Mouse (Mus musculus) midbrain, embryonic 11.5 days (tissue): ENCODE measurements at regions not wholly inside any gene's neighbourhood (a gene's known extent, or its start where the extent isn't known, plus 50 kb on each side); places are given as distances from the start of the nearest gene placed in this dataset.
"Not testable (repeated sequence)": the region's sequence is repeated elsewhere in the genome, so short reads cannot be mapped to it uniquely, and the experiment has no call there.

Experiments used
- ATAC-seq: fragments of 200-750 bp; cut with Nextera tagmentation; 2 replicates; pipeline ENCODE4 v1.8.0; 2017; ENCODE audit warnings: moderate TSS enrichment, moderate library complexity; ENCODE audit not compliant: low FRiP score
- DNase-seq: peaks from one replicate; pipeline ENCODE4 v3.0.0; 2015; ENCODE audit warnings: low spot score; ENCODE audit errors: missing footprints
- H3K27ac ChIP-seq: fragments of 300-500 bp; sonication (generic); 2 replicates; pipeline ENCODE4 v1.5.1; 2014; ENCODE audit warnings: low read depth, low read length
- H3K27me3 ChIP-seq: fragments of 300-500 bp; sonication (generic); 2 replicates; pipeline ENCODE4 v1.6.1; 2014; ENCODE audit warnings: mild to moderate bottlenecking, low read length, moderate library complexity, mixed read lengths; ENCODE audit not compliant: control insufficient read depth, insufficient read depth
- H3K36me3 ChIP-seq: fragments of 300-500 bp; sonication (generic); 2 replicates; pipeline ENCODE4 v1.6.1; 2014; ENCODE audit warnings: mild to moderate bottlenecking, low read length, moderate library complexity, mixed read lengths; ENCODE audit not compliant: control insufficient read depth, insufficient read depth
- H3K4me1 ChIP-seq: fragments of 300-500 bp; sonication (generic); 2 replicates; pipeline ENCODE4 v1.6.1; 2014; ENCODE audit warnings: low read length; ENCODE audit not compliant: control insufficient read depth, insufficient read depth
- H3K4me2 ChIP-seq: fragments of 300-500 bp; sonication (generic); 2 replicates; pipeline ENCODE4 v1.6.1; 2014; ENCODE audit warnings: mild to moderate bottlenecking, moderate library complexity
- H3K4me3 ChIP-seq: fragments of 300-500 bp; sonication (generic); 2 replicates; pipeline ENCODE4 v1.5.1; 2014; ENCODE audit warnings: low read depth, low read length
- H3K9ac ChIP-seq: fragments of 300-500 bp; sonication (generic); 2 replicates; pipeline ENCODE4 v1.6.1; 2014; ENCODE audit warnings: low read length
- H3K9me3 ChIP-seq: fragments of 300-500 bp; sonication (generic); 2 replicates; pipeline ENCODE4 v1.6.1; 2016; ENCODE audit warnings: low read length; ENCODE audit not compliant: control insufficient read depth
- WGBS: fragments of 180-500 bp; shearing (Covaris S2); extraction: QIAGEN DNeasy Blood & Tissue Kit; methylation state at CpG from one replicate; pipeline ENCODE4 v1.1.7; 2014; 5-methylcytosine and 5-hydroxymethylcytosine counted together

DNA sequence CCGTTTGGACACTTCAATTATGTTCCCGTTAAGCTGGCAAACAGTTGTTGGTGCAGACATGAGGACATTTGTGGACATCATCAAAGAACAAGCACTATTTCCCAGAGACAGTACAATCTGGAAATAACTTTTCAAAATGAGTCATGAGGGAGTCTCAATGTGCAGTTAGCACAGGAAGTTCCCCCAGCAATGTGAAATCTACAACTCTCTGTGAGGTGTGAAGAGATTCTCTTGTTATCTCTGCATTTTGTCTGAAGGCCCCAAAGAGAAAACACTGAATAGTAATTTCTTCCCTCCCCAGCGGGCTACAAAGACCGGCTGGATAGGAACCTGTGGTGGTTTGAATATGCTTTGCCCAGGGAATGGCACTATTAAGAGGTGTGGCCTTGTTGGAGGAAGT is 156.4 kb downstream of the Cand1 start:
- H3K27me3 ChIP-seq, result no peaks in the 10 kb centered on the region
- H3K27ac ChIP-seq, result no peak overlapping the region
- H3K9me3 ChIP-seq, result no peaks in the 10 kb centered on the region
- H3K4me1 ChIP-seq, result no peaks in the 10 kb centered on the region
- H3K9ac ChIP-seq, result no peak overlapping the region
- 85% methylated on average over 4 of the region's 4 CpGs for WGBS
- no peaks in the 10 kb centered on the region for H3K36me3 ChIP-seq
- peak; percentile 2 for DNase-seq
- H3K4me3 ChIP-seq, result no peak overlapping the region
- no peak for ATAC-seq
- no peak overlapping the region for H3K4me2 ChIP-seq

GRCm38 (mm10) chr10:119082861-119083260 is 157.0 kb downstream of the Cand1 start:
- no peak overlapping the region for H3K4me2 ChIP-seq
- ATAC-seq (no peak), DNase-seq (peak; percentile 10)
- H3K27me3 ChIP-seq, result no peaks in the 10 kb centered on the region
- WGBS, result 88% methylated on average over 2 of the region's 2 CpGs
- no peaks in the 10 kb centered on the region for H3K9me3 ChIP-seq
- H3K4me1 ChIP-seq, result no peaks in the 10 kb centered on the region
- H3K4me3 ChIP-seq, result no peak overlapping the region
- H3K36me3 ChIP-seq, result no peaks in the 10 kb centered on the region
- no peak overlapping the region for H3K27ac ChIP-seq
- no peak overlapping the region for H3K9ac ChIP-seq

GRCm38 (mm10) chr10:119081766-119082165 is 158.1 kb downstream of the Cand1 start:
- H3K9ac ChIP-seq, ATAC-seq, H3K4me2 ChIP-seq, H3K36me3 ChIP-seq, H3K4me3 ChIP-seq, H3K9me3 ChIP-seq, H3K27ac ChIP-seq, H3K27me3 ChIP-seq, H3K4me1 ChIP-seq: not testable (repeated sequence)
- WGBS, result 73% methylated on average over 3 of the region's 3 CpGs
- DNase-seq, result peak; percentile 49

GRCm38 (mm10) chr10:119076100-119076566 is 163.7 kb downstream of the Cand1 start:
- no peaks in the 10 kb centered on the region for H3K27me3 ChIP-seq
- no peaks in the 10 kb centered on the region for H3K9me3 ChIP-seq
- no peak overlapping the region for H3K4me2 ChIP-seq
- H3K9ac ChIP-seq, result no peak overlapping the region
- no peaks in the 10 kb centered on the region for H3K36me3 ChIP-seq
- ATAC-seq (peak; percentile 61), DNase-seq (peak; percentile 91)
- 26% methylated on average over 12 of the region's 12 CpGs for WGBS
- peaks cover 3% of the 10 kb centered on the region; the same call in 1 of the 2 replicates for H3K4me1 ChIP-seq
- H3K27ac ChIP-seq, result no peak overlapping the region
- H3K4me3 ChIP-seq, result no peak overlapping the region

GRCm38 (mm10) chr10:119074887-119075286 is 165.0 kb downstream of the Cand1 start:
- H3K9me3 ChIP-seq, result no peaks in the 10 kb centered on the region
- no peak overlapping the region for H3K27ac ChIP-seq
- H3K4me2 ChIP-seq, result no peak overlapping the region
- peaks cover 3% of the 10 kb centered on the region; the same call in 1 of the 2 replicates for H3K4me1 ChIP-seq
- no peak for ATAC-seq
- peak; percentile 68 for DNase-seq
- H3K4me3 ChIP-seq, result no peak overlapping the region
- H3K9ac ChIP-seq, result no peak overlapping the region
- 93% methylated on average over 15 of the region's 15 CpGs for WGBS
- H3K36me3 ChIP-seq, result no peaks in the 10 kb centered on the region
- H3K27me3 ChIP-seq, result no peaks in the 10 kb centered on the region

- H3K4me2 ChIP-seq, result no peak overlapping the region
- H3K27ac ChIP-seq, result no peak overlapping the region
- 89% methylated on average over 3 of the region's 3 CpGs for WGBS
- no peak for ATAC-seq
- peaks cover 3% of the 10 kb centered on the region; the same call in 1 of the 2 replicates for H3K4me1 ChIP-seq
- H3K9me3 ChIP-seq, result no peaks in the 10 kb centered on the region
- no peak overlapping the region for H3K4me3 ChIP-seq
- peak; percentile 70 for DNase-seq
- H3K36me3 ChIP-seq, result no peaks in the 10 kb centered on the region
- H3K27me3 ChIP-seq, result no peaks in the 10 kb centered on the region
- no peak overlapping the region for H3K9ac ChIP-seq
Observed at GRCm38 (mm10) chr10:119073991-119074390, 165.9 kb downstream of the Cand1 start.

DNA sequence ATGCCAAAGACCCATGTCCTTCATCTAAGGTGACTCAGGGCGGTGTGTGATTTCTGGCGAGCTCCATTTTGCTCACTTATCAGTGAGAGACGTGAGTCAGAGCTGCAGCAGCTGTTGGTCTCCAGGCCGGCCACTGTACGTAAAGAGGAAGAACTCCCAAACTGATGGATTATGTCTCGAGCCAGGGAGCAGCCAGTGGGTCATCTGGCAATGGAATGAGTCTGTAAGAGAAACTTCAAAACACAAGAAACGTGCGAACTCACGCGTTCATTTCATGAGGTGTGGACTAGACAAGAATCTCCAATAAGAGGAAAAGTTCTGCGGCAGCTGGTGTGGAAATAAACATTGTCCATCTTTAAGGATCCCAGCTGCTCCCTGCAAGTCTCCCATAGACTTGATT is 170.4 kb downstream of the Cand1 start:
- H3K9me3 ChIP-seq, result no peaks in the 10 kb centered on the region
- 90% methylated on average over 11 of the region's 11 CpGs for WGBS
- no peak overlapping the region for H3K4me3 ChIP-seq
- no peak for ATAC-seq
- H3K9ac ChIP-seq, result no peak overlapping the region
- no peaks in the 10 kb centered on the region for H3K4me1 ChIP-seq
- H3K27ac ChIP-seq, result no peak overlapping the region
- H3K27me3 ChIP-seq, result no peaks in the 10 kb centered on the region
- H3K4me2 ChIP-seq, result no peak overlapping the region
- DNase-seq, result peak; percentile 19
- H3K36me3 ChIP-seq, result no peaks in the 10 kb centered on the region

- H3K27ac ChIP-seq, result no peak overlapping the region
- H3K36me3 ChIP-seq, result no peaks in the 10 kb centered on the region
- 80% methylated on average over 6 of the region's 6 CpGs for WGBS
- H3K27me3 ChIP-seq, result no peaks in the 10 kb centered on the region
- H3K4me3 ChIP-seq, result no peak overlapping the region
- ATAC-seq (no peak), DNase-seq (peak; percentile 76)
- H3K4me1 ChIP-seq, result no peaks in the 10 kb centered on the region
- H3K9ac ChIP-seq, result no peak overlapping the region
- no peak overlapping the region for H3K4me2 ChIP-seq
- no peaks in the 10 kb centered on the region for H3K9me3 ChIP-seq
Observed at GRCm38 (mm10) chr10:119067838-119068237, 172.0 kb downstream of the Cand1 start.

- Histone ChIP-seq H3K4me1 (no peaks in the 10 kb centered on the region), H3K27me3 (no peaks in the 10 kb centered on the region), H3K9ac (no peak overlapping the region), H3K4me3 (no peak overlapping the region), H3K4me2 (no peak overlapping the region), H3K36me3 (no peaks in the 10 kb centered on the region), H3K27ac (no peak overlapping the region), H3K9me3 (no peaks in the 10 kb centered on the region)
- 92% methylated on average over 7 of the region's 8 CpGs for WGBS
- DNase-seq (no peak), ATAC-seq (no peak)
Observed at GRCm38 (mm10) chr10:119067366-119067765, 172.5 kb downstream of the Cand1 start.
